Mouse (Mus musculus) CD4-positive, CD25-positive, alpha-beta regulatory T cell, adult 9 weeks (primary cell): ENCODE results near the gene Ptger2. TPM values are rescaled to one million over a fixed set of nuclear protein-coding genes. Genes with fewer than 3 reads are reported as not detected.

Experiments
- polyA plus RNA-seq: library from polyadenylated mRNA; unstranded; fragments of 100-300 nt; shearing (Covaris generic); gene quantifications from one replicate; pipeline ENCODE4 v1.2.1, GENCODE M21; 2017

Ptger2 gene
- 63.0 TPM for polyA plus RNA-seq

DNA sequence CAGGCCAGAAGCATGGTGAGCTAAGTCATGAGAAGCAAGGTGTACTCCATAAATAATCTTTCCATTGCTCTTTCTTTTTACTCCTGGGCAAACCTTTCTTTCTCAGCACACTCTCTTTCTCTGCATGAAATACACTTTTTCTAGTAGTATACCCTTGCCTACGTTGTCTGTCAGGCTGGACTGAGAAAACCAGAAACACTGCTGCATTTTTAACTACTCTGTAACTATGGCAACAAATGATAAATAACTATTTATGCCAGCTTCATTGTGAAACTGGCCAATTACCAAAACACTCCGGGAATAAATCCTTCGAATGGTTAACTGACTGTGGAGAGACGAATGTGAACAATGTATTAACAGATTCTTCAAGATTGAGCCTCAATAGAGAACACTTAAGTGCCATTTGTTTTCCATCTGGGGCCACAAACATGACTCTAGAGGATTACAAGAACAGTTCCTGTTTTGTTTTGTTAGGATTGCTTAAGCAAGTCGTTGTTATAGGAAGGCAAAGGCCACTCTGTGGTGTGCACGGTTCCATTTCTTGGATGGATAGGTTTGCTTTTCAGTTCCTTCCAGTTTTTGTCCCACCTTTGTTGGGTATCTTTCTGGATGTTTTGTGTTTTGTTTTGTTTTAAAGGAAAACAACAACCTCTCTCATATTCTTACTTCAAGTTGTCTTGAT, at the start of gene Ptger2:
Ptger2 (plus strand) TSS at position 522 of the 682 bp plus-strand sequence.

Other genes with a start within 250 kb of the Ptger2 start
- gene Gm8267, start 237.9 kb upstream of the Ptger2 start, polyA plus RNA-seq, result not detected
- gene Ptgdr, start 128.8 kb upstream of the Ptger2 start, polyA plus RNA-seq, result not detected
- 0.41 TPM for gene Gpr137c, start 231.5 kb downstream of the Ptger2 start, polyA plus RNA-seq
- gene Txndc16, start 232.1 kb downstream of the Ptger2 start, polyA plus RNA-seq, result 15.9 TPM